Mouse (Mus musculus) liver, embryonic 15.5 days (tissue): ENCODE measurements around the gene Prkce. TPM values are rescaled to one million over a fixed set of nuclear protein-coding genes. Genes with fewer than 3 reads are reported as not detected.
A peak's percentile ranks its signal among the peaks of the same experiment; 100 is the strongest.

Experiments used
- ATAC-seq: fragments of 200-750 bp; cut with Nextera tagmentation; 2 replicates; pipeline ENCODE4 v1.8.0; 2017; ENCODE audit warnings: moderate number of reproducible peaks, mild to moderate bottlenecking, moderate library complexity; ENCODE audit not compliant: insufficient read depth
- H3K27ac ChIP-seq: fragments of 300-500 bp; sonication (generic); replicated peaks from 2 replicates; pipeline ENCODE4 v1.5.1; 2015; ENCODE audit warnings: mild to moderate bottlenecking, inconsistent platforms
- H3K27me3 ChIP-seq: fragments of 300-500 bp; sonication (generic); 2 replicates; pipeline ENCODE4 v1.6.1; 2015; ENCODE audit warnings: mild to moderate bottlenecking, inconsistent platforms
- H3K36me3 ChIP-seq: fragments of 300-500 bp; sonication (generic); replicated peaks from 2 replicates; pipeline ENCODE4 v1.6.1; 2015; ENCODE audit warnings: moderate library complexity, mild to moderate bottlenecking, inconsistent platforms
- H3K4me1 ChIP-seq: fragments of 300-500 bp; sonication (generic); replicated peaks from 2 replicates; pipeline ENCODE4 v1.6.1; 2015; ENCODE audit warnings: inconsistent platforms
- H3K4me2 ChIP-seq: fragments of 300-500 bp; sonication (generic); 2 replicates; pipeline ENCODE4 v1.6.1; 2015; ENCODE audit warnings: moderate library complexity, mild to moderate bottlenecking, inconsistent platforms
- H3K4me3 ChIP-seq: fragments of 300-500 bp; sonication (generic); replicated peaks from 2 replicates; pipeline ENCODE4 v1.5.1; 2015; ENCODE audit warnings: mild to moderate bottlenecking, inconsistent platforms
- H3K9ac ChIP-seq: fragments of 300-500 bp; sonication (generic); 2 replicates; pipeline ENCODE4 v1.6.1; 2015; ENCODE audit warnings: moderate library complexity, mild to moderate bottlenecking, inconsistent platforms
- H3K9me3 ChIP-seq: fragments of 300-500 bp; sonication (generic); replicated peaks from 2 replicates; pipeline ENCODE4 v1.6.1; 2016; ENCODE audit warnings: inconsistent platforms
- WGBS: fragments of 180-500 bp; shearing (Covaris S2); methylation state at CpG from one replicate; pipeline ENCODE4 v1.1.7; 2015; ENCODE audit warnings: mixed read lengths; ENCODE audit not compliant: insufficient replicate concordance; 5-methylcytosine and 5-hydroxymethylcytosine counted together
- polyA plus RNA-seq: library from polyadenylated mRNA; unstranded; fragments of >200 nt; fragmentation: Nextera tagmentation; extraction: Ambion mirVana; gene quantifications from 2 replicates; pipeline ENCODE4 v1.2.1, GENCODE M21; 2015

Prkce gene
- polyA plus RNA-seq, 1 experiment from 2014 or later: 0.79 TPM

DNA sequence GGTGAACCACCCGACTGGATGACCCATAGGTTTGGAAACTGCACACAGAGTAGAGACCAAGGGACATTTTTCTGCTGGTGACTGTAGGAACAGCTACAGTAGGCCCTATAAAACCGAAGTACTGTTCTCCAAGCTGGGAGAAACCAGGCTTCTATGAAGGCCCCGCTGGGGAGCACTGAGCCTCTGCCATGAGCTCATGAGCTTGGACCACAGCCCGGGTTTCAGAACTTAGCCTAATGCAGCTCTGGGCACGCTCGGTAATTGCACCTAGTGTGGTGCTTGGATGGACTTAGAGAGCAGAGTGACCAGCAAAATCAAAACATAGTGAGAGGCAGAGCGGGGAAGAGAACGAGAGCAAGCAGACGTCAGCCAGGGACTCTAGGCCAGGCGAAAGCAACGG, 134.7 kb downstream of the Prkce start:
- Histone ChIP-seq H3K4me2 (peak overlapping the region; percentile 81; the same call in 1 of the 2 replicates), H3K27ac (peak overlapping the region; percentile 89), H3K9me3 (no peaks in the 10 kb centered on the region), H3K4me1 (peaks cover 51% of the 10 kb centered on the region), H3K4me3 (no peak overlapping the region), H3K36me3 (no peaks in the 10 kb centered on the region), H3K9ac (no peak overlapping the region), H3K27me3 (no peaks in the 10 kb centered on the region; the same call in 1 of the 2 replicates)
- 81% methylated on average over 11 of the region's 11 CpGs for WGBS
- ATAC-seq: no peak

DNA sequence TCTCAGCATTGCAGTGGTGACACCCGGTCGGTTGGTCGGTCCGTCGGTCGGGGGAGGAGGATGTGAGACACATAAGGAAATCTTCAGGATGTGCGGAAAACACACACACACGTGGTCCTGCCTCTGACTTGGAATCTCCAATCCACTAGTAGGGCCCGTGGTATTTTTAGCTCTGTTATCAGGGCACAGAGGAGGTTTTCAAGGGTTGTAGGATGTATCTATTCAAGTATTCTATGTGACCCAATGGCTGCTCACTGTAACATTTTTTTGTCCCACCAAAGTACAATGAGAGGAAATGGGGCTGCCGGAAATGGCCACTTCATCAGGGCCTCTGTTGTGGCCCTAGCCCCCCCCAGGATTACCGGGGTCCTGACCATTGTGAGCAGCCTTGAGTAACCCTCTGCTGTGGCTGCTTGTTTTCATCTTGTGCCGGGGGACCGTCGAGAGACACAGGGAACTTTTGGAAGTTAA, 135.3 kb downstream of the Prkce start:
- Histone ChIP-seq H3K9ac (no peak overlapping the region), H3K27me3 (no peaks in the 10 kb centered on the region; the same call in 1 of the 2 replicates), H3K9me3 (no peaks in the 10 kb centered on the region), H3K4me1 (peaks cover 51% of the 10 kb centered on the region), H3K27ac (peak overlapping the region; percentile 89), H3K4me3 (no peak overlapping the region), H3K4me2 (no peak overlapping the region; the same call in 1 of the 2 replicates), H3K36me3 (no peaks in the 10 kb centered on the region)
- ATAC-seq: no peak
- 51% methylated on average over 14 of the region's 14 CpGs for WGBS

- no peaks in the 10 kb centered on the region for H3K9me3 ChIP-seq
- peak overlapping the region; percentile 67 for H3K27ac ChIP-seq
- peaks cover 51% of the 10 kb centered on the region for H3K4me1 ChIP-seq
- no peaks in the 10 kb centered on the region for H3K36me3 ChIP-seq
- no peak overlapping the region for H3K9ac ChIP-seq
- ATAC-seq: peak; percentile 58
- H3K4me3 ChIP-seq: no peak overlapping the region
- WGBS: 48% methylated on average over 19 of the region's 19 CpGs
- peak overlapping the region; percentile 18 for H3K4me2 ChIP-seq
- H3K27me3 ChIP-seq: no peaks in the 10 kb centered on the region; the same call in 1 of the 2 replicates
Observed at GRCm38 (mm10) chr17:86303401-86304243, 136.0 kb downstream of the Prkce start.

DNA sequence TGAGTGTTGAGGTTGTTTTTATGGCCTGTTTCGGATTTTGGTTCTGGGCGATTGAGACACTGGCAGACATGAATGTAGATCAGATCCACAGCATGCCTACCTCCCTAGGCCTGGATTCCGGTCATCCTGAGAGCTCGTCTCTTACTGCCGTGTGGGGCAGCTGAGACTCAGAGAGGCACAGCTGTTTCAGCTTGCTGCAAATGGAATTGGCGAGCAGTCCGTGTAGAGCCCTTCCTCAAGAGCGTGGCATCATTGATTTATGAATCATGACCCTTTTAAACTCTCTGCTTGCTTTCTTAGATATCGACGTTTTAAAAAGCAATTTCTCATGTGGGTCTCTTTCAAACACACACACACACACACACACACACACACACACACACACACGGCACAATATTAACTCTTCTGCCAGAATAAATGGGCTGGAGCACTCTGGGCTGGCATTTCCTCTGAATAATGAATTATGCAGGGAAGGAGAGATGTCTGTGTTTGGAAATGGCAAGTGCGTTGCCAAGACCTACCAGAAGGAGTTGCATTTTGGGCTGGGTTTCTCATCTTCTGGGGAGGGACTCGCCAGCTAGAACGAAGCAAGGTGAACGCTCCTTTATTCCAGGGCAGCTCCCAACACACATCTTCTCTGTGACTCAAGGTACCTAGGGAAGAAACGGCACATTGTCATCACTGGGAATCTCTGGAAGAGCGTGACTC, 137.5 kb downstream of the Prkce start:
- Histone ChIP-seq H3K9me3 (no peaks in the 10 kb centered on the region), H3K4me2 (no peak overlapping the region), H3K9ac (no peak overlapping the region), H3K27ac (0 out of 2 replicates have a peak overlapping the region, but pooled peaks have one; percentile 67), H3K4me3 (no peak overlapping the region), H3K4me1 (peaks cover 47% of the 10 kb centered on the region), H3K27me3 (no peaks in the 10 kb centered on the region; the same call in 1 of the 2 replicates), H3K36me3 (no peaks in the 10 kb centered on the region)
- no peak for ATAC-seq
- 77% methylated on average over 17 of the region's 17 CpGs for WGBS

DNA sequence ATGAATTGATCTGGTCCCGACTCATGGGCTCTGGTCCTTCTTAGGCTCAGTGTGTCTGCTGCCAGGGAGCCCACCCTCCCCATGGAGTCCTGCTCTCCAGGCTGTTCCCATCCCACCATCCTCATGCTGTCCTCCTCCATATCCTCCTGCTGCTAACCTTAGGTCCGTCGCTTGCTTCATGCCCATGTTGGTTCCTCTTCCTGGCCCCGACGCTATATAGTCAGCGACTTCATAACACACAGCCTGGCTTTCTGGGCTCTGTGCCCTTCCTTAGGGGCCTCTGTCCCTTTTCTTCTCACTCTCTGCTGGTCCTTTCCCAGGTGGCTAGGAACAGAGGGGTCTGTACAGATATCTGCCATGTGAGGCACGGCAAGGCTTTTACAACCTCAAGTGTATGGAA, 138.6 kb downstream of the Prkce start:
- H3K36me3 ChIP-seq: no peaks in the 10 kb centered on the region
- no peaks in the 10 kb centered on the region for H3K9me3 ChIP-seq
- peaks cover 37% of the 10 kb centered on the region for H3K4me1 ChIP-seq
- no peak overlapping the region for H3K27ac ChIP-seq
- H3K4me3 ChIP-seq: no peak overlapping the region
- H3K9ac ChIP-seq: no peak overlapping the region
- no peak for ATAC-seq
- no peak overlapping the region for H3K4me2 ChIP-seq
- WGBS: 54% methylated on average over 7 of the region's 7 CpGs
- H3K27me3 ChIP-seq: no peaks in the 10 kb centered on the region; the same call in 1 of the 2 replicates

- H3K27me3 ChIP-seq: no peaks in the 10 kb centered on the region; the same call in 1 of the 2 replicates
- no peaks in the 10 kb centered on the region for H3K9me3 ChIP-seq
- H3K4me2 ChIP-seq: peak overlapping the region; percentile 51
- peak; percentile 99 for ATAC-seq
- peaks cover 33% of the 10 kb centered on the region for H3K4me1 ChIP-seq
- WGBS: 15% methylated on average over 8 of the region's 8 CpGs
- no peaks in the 10 kb centered on the region for H3K36me3 ChIP-seq
- no peak overlapping the region for H3K4me3 ChIP-seq
- no peak overlapping the region for H3K9ac ChIP-seq
- H3K27ac ChIP-seq: peak overlapping the region; percentile 92
Observed at GRCm38 (mm10) chr17:86313413-86314139, 146.0 kb downstream of the Prkce start.

DNA sequence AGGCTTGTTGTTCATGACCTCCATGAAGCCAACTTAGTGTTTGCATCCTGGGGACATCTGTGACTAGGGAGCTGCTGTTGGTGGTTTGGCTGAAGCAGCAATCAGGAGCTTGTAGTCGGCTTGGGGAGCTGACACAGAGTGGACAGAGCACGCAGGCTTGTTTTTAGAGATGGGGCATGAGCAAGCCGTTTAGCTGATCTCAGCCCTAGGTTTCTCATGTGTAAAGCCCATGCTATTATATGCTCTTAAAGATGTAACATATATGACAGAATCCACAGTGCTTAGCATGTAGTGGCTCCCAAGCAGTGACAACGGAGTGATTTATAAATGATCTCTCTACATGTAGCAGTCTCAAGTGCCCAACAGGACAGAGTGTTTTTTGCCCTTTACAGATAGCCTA, 148.3 kb downstream of the Prkce start:
- Histone ChIP-seq H3K9me3 (no peaks in the 10 kb centered on the region), H3K36me3 (no peaks in the 10 kb centered on the region), H3K9ac (no peak overlapping the region), H3K4me2 (no peak overlapping the region), H3K27me3 (no peaks in the 10 kb centered on the region; the same call in 1 of the 2 replicates), H3K4me1 (peaks cover 33% of the 10 kb centered on the region), H3K4me3 (no peak overlapping the region), H3K27ac (no peak overlapping the region)
- 78% methylated on average over 4 of the region's 4 CpGs for WGBS
- no peak for ATAC-seq

- no peaks in the 10 kb centered on the region for H3K9me3 ChIP-seq
- no peaks in the 10 kb centered on the region for H3K36me3 ChIP-seq
- no peak overlapping the region for H3K4me3 ChIP-seq
- H3K27ac ChIP-seq: no peak overlapping the region
- no peak overlapping the region for H3K4me2 ChIP-seq
- 82% methylated on average over 5 of the region's 5 CpGs for WGBS
- H3K4me1 ChIP-seq: peaks cover 33% of the 10 kb centered on the region
- no peaks in the 10 kb centered on the region; the same call in 1 of the 2 replicates for H3K27me3 ChIP-seq
- ATAC-seq: no peak
- no peak overlapping the region for H3K9ac ChIP-seq
Observed at GRCm38 (mm10) chr17:86316771-86317170, 149.2 kb downstream of the Prkce start.

DNA sequence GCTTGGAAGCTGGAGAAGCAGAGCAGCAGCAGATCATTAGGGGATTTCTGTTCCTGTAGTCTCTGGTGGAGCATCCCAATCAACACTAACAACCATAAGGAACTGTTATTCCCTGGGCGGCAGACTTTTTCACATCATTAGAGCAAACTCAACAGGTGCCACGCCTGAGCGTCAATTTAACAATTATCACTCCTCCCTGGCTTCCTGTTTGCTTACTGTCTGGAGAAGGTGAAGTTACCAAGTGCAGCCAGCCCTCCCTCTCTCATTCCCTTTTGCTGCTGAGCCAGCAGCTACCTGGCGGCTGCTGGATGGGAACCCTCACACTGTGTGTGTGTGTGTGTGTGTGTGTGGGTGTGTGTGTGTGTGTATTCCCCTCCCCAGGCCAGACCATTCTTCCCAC, 149.6 kb downstream of the Prkce start:
- no peak overlapping the region for H3K9ac ChIP-seq
- no peaks in the 10 kb centered on the region; the same call in 1 of the 2 replicates for H3K27me3 ChIP-seq
- H3K9me3 ChIP-seq: no peaks in the 10 kb centered on the region
- H3K4me3 ChIP-seq: no peak overlapping the region
- peaks cover 31% of the 10 kb centered on the region for H3K4me1 ChIP-seq
- H3K27ac ChIP-seq: no peak overlapping the region
- H3K4me2 ChIP-seq: no peak overlapping the region
- ATAC-seq: no peak
- WGBS: 33% methylated on average over 4 of the region's 4 CpGs
- no peaks in the 10 kb centered on the region for H3K36me3 ChIP-seq

GRCm38 (mm10) chr17:86319967-86320602, 152.5 kb downstream of the Prkce start:
- Histone ChIP-seq H3K36me3 (no peaks in the 10 kb centered on the region), H3K9me3 (no peaks in the 10 kb centered on the region), H3K27me3 (no peaks in the 10 kb centered on the region; the same call in 1 of the 2 replicates), H3K9ac (no peak overlapping the region), H3K27ac (no peak overlapping the region), H3K4me3 (no peak overlapping the region), H3K4me2 (no peak overlapping the region), H3K4me1 (peaks cover 5% of the 10 kb centered on the region; the same call in 1 of the 2 replicates)
- ATAC-seq: no peak
- 81% methylated on average over 13 of the region's 13 CpGs for WGBS
